Mouse (Mus musculus) T-helper 17 cell (primary cell): ENCODE results near the gene Slf2.

Source experiments
- in situ Hi-C, 2 experiments: fragments of 300-600 bp; cut with MboI, MseI; formaldehyde crosslinking; loops; 1 replicate in 1 of 2; 2 replicates in 1 of 2; pipeline ENCODE4 v1.15.1; 2025; ENCODE audit warnings: high pct_unique_total_duplicates in 2 of 2

Gene Slf2

DNA sequence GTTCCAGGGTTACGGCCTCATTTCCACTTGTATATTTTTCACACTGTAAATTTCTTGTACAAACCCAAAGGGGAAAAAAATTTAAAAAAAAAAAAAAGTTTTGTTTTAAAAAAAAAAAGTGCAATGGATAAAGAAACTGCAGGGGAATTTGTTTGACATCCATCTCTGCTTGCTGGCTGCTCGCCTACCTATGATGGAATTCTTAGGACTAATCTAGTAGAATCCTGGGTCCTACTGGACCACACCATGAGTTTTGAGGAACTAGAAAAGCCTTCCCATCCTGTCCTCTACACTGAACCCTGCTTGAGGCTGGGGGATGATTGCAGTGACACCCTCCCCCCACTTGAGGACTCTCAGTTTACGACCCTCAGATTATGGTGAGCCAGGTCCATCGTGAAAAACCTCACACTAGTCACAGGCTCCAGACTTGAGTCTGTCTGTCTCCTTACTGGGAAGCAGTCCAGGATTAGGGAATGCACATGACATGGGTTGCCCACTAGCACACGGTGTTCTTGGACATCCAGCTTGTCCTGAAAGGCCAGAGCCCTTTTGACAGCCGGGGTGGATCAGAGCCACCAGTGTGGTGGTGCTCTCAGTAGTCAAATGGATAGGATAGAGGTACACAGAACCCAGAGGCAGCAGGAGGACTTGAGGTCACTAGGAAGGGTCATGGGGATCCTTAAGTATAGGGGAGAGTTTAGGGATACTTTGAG, 96.2 kb downstream of the Slf2 start:
- in situ Hi-C loops: no loop called here

DNA sequence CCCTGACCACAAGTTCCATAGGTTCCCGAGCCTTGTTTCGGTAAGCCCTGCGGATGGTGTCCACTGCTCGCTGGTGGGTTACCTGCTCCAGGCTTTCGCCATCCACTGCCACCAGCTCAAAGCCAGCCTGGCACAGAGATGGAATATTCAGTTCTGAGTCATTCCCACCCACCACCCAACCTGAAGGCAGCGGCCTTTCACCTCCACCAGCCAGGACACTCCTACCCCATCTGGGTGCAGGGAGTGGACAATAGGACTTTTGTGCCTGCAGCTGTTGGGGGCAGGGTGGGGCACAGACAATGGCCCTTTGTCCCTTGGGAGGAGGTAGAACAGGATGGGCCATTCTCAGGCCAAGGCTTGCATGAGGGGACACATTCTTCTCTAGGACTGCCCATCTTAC, 96.9 kb downstream of the Slf2 start:
- in situ Hi-C loops: no loop called here

DNA sequence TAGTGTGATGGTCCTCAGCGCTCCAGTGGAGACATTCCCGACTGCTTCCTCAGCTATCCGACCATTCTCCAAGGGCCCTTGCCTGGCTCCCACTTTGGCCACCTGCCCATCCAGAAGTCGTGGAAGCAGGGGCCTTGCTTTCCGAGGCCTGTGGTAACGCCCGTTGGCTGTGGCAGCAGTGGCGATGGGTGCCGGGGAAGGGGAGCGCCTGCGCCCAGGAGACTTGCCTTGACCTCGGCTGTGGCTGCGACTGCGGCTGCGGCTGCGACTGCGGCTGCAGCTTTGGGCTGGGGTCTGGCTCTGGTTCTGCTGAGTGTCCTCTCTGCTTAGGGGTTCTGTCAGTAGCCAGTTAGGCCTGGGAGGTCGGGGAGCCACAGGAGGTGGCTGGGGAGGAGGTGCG, 97.8 kb downstream of the Slf2 start:
- in situ Hi-C loops: no loop called here

DNA sequence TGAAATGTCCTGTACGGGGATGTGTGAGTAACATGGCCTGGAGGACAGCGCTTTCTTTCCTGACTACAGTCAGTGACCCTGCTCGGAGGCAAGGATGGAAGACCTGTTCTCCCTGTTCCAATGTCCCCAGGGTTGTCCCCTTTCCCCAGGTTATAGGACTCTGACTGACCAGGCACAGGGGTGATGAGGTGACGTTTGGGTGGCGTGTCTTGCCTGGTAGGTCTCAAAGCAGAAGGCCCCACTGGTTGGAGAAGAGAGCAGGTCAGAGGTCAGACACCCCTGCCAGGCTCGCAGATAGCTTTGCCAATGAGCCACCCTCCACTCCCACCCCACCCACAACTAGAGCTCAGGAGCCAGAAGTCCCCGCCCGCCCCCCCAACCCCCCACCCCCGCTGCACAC, 98.6 kb downstream of the Slf2 start:
- in situ Hi-C loops: no loop called here

DNA sequence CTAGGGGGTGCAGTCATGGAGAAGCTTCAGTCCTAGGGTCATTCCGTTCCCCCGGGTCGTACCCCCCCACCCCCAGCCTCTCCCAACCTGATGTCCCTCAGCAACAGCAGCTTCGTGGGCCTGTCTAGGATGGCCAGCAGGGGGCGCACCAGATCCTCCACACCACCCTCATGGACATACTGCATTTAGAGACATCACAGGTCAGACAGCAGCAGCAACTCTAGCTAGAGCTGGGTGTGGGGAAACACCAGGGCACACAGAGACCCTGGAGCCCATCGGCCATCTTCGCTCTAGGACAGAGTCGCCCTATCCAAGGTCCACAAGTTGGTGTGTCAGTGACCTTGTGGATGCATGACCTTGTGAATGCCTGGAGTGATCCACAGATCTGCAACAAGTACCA, 99.2 kb downstream of the Slf2 start:
- in situ Hi-C loops: loop anchor here in 1 of 2 experiments (10.0 kb wide), 1 partner anchor 355 kb away; no protein-coding TSS in a partner anchor

DNA sequence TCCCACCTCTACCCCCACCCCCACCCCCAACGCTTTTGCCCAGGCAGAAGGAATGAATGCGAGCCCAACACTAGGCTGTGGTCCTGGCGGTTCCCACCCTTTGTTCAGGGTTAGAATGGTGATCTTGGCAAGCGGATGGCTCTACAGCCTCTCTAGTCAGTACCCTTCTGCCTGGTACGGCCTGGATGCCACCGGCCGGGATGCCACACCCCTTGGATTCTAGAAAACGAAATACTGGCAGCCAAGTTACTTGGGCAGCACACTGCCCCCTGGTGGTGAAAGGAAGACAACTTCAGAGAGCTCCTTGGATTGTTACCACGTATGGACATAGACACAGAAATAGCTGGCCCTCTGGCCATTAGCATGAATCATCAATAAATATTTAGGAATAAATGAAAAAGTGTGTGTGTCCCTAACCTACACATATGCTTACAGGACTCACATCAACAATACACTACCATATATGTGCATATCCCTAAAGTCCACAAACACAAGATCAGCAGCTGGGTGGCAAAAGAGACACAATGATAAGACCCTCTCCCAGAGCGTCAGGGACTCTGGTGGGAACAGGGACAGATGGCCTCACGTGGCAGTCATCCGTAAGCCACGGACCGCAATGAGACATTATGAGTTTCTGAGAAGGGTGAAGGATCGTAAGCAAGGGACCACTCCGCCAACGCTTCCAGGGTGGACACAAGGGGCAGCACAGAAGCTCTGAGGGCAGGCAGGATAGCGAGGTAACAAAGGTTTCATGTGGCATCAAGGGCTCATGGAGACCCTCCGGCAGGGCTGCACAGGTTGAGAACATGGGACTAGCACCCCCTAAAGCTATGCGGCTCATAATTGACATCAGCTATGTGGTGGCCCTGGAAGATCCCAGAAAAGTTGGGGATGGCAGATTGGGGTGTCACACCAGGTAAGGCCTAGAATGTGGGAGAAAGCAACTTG, 100.1 kb downstream of the Slf2 start:
- in situ Hi-C loops: loop anchor here in 1 of 2 experiments (10.0 kb wide), 1 partner anchor 356 kb away; no protein-coding TSS in a partner anchor

DNA sequence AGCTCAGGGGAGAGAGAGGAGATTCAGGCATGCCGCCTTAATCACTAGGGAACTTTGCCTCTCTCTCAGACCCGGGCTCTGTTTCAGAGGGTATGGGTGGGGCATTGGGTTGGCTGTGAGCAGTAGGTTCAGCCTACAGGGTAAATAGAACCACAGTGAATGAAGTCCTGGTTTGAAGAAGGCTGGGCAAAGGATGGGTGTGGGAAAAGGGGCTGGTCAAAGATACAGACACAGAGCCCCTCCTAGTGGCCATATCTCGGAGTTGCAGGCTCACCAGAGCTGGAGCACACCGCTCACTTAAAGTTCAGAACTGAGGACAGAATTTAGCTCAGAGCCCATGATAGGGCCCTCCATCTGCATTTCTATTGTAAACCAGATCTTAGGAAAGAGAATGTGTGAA, 100.8 kb downstream of the Slf2 start:
- in situ Hi-C loops: loop anchor here in 1 of 2 experiments (10.0 kb wide), 1 partner anchor 357 kb away; no protein-coding TSS in a partner anchor
